ENCODE assay signal across 25 mouse cellular contexts in genomic region chr5:151185286-151185856, GRCm38 (mm10). TPM values are rescaled to one million over a fixed set of nuclear protein-coding genes. Genes with fewer than 3 reads are reported as not detected.
DNase-seq lines count a peak whose midpoint lies in the region; ATAC-seq and TF ChIP-seq lines count a peak whose summit lies in the region.
"Had no signal": no experiment of that assay in that cellular context is flagged by ENCODE, and none has a peak within 500 bp of the region (broad histone marks: within the 10 kb centered on the region; RNA-seq: fewer than 3 reads in every experiment).

No protein-coding gene starts in this region.

- ATAC-seq in lung, embryonic 15.5 days (ENCODE audit: borderline replicate concordance, extremely low read depth, low FRiP score, low TSS enrichment), result no peak
- ATAC-seq: CD4-positive, CD25-positive, alpha-beta regulatory T cell, adult 4 months; forebrain, embryonic 16.5 days; hindbrain, embryonic 16.5 days; inflammation-experienced regulatory T-cells, adult 6 months had no signal

- H3K4me2 ChIP-seq in lung, embryonic 15.5 days, result no peak overlapping the region
- H3K4me2 ChIP-seq: heart, embryonic 11.5 days; hindbrain, embryonic 12.5 days had no signal

- WGBS in heart, adult 2 months, result 39% methylated on average over 8 of the region's 8 CpGs
- WGBS in lung, embryonic 15.5 days, result 52% methylated on average over 8 of the region's 8 CpGs
- WGBS in lung, adult 2 months, result 49% methylated on average over 8 of the region's 8 CpGs

- H3K27me3 ChIP-seq in heart, adult 2 months (ENCODE audit: control insufficient read depth, insufficient read depth, low read length), result no peaks in the 10 kb centered on the region
- H3K27me3 ChIP-seq in lung, embryonic 15.5 days, result no peaks in the 10 kb centered on the region

- no peak for TF ChIP-seq EP300 in heart, adult 2 months (IDR thresholded peaks at IDR 0.05; ENCODE audit: insufficient read depth, low read depth, low read length)

- H3K36me3 ChIP-seq in heart, adult 2 months (ENCODE audit: control insufficient read depth, insufficient read depth, low read length), result peaks cover 36% of the 10 kb centered on the region
- no peaks in the 10 kb centered on the region for H3K36me3 ChIP-seq in lung, embryonic 15.5 days
- H3K36me3 ChIP-seq: embryonic facial prominence, embryonic 10.5 days; G1E; hindbrain, embryonic 12.5 days had no signal

- no peak for TF ChIP-seq POLR2A in heart, adult 2 months (IDR thresholded peaks at IDR 0.05; ENCODE audit: insufficient read depth, low read depth, low read length)
- TF ChIP-seq POLR2A in lung, adult 2 months (IDR thresholded peaks at IDR 0.05; ENCODE audit: borderline replicate concordance, extremely low read depth, low read depth, low read length), result no peak
- TF ChIP-seq POLR2A in embryonic fibroblast, embryonic 13.5 days (IDR thresholded peaks at IDR 0.05; ENCODE audit: low read depth, low read length), result no peak

- peaks cover 4% of the 10 kb centered on the region; the same call in 1 of the 2 replicates for H3K79me2 ChIP-seq in heart, adult 2 months (replicated peaks; ENCODE audit: control insufficient read depth, insufficient read depth, low read length)

- no peak for DNase-seq in heart, adult 2 months
- no peak for DNase-seq in heart, postnatal 25 days (ENCODE audit: low spot score)
- no peak for DNase-seq in lung, adult 2 months
- peak; percentile 64 for DNase-seq in 3T3-L1 (ENCODE audit: low read depth, low spot score)
- DNase-seq in urinary bladder, postnatal 25 days (ENCODE audit: low spot score), result no peak
- DNase-seq: adrenal gland, postnatal 10 days; B cell, adult 2 months; cerebellum, adult 11-12 months; cerebellum, adult 9-10 months; cerebellum, postnatal 36 days; gastrocnemius, postnatal 25 days; heart, postnatal 4 days; kidney, adult 18-20 months had no signal

- no peak for TF ChIP-seq CTCF in heart, adult 2 months (IDR thresholded peaks at IDR 0.05)
- TF ChIP-seq CTCF in lung, adult 2 months (IDR thresholded peaks at IDR 0.05; ENCODE audit: insufficient read depth, low read length), result no peak
- no peak for TF ChIP-seq CTCF in embryonic fibroblast, embryonic 13.5 days (IDR thresholded peaks at IDR 0.05; ENCODE audit: borderline replicate concordance, insufficient read depth, low read length)

- no peak overlapping the region for H3K4me3 ChIP-seq in heart, adult 2 months
- H3K4me3 ChIP-seq in lung, embryonic 15.5 days, result no peak overlapping the region
- H3K4me3 ChIP-seq in lung, adult 2 months (replicated peaks; ENCODE audit: extremely low read depth, low read depth, low read length), result no peak overlapping the region
- no peak overlapping the region for H3K4me3 ChIP-seq in embryonic fibroblast, embryonic 13.5 days (ENCODE audit: insufficient read depth, low read length)
- H3K4me3 ChIP-seq: embryonic facial prominence, embryonic 10.5 days; erythroblast, embryonic 14.5 days; hindbrain, embryonic 12.5 days had no signal

- peak overlapping the region; percentile 40 for H3K27ac ChIP-seq in heart, adult 2 months
- H3K27ac ChIP-seq in lung, embryonic 15.5 days, result peak overlapping the region; percentile 20; the same call in 1 of the 2 replicates
- H3K27ac ChIP-seq in embryonic fibroblast, embryonic 13.5 days (ENCODE audit: insufficient read depth, low read length), result peak overlapping the region; percentile 53; the same call in 1 of the 2 replicates
- H3K27ac ChIP-seq: embryonic facial prominence, embryonic 10.5 days; hindbrain, embryonic 12.5 days had no signal

- H3K9me3 ChIP-seq in lung, embryonic 15.5 days, result no peaks in the 10 kb centered on the region
- H3K9me3 ChIP-seq: embryonic facial prominence, embryonic 10.5 days; hindbrain, embryonic 12.5 days had no signal

- no peak overlapping the region for H3K9ac ChIP-seq in heart, adult 2 months (ENCODE audit: low read depth, low read length)
- no peak overlapping the region for H3K9ac ChIP-seq in lung, embryonic 15.5 days
- H3K9ac ChIP-seq: hindbrain, embryonic 12.5 days had no signal

- H3K4me1 ChIP-seq in heart, adult 2 months (ENCODE audit: control insufficient read depth, insufficient read depth, low read length), result peaks cover 23% of the 10 kb centered on the region
- H3K4me1 ChIP-seq in lung, embryonic 15.5 days, result peaks cover 16% of the 10 kb centered on the region
- H3K4me1 ChIP-seq in lung, adult 2 months (ENCODE audit: control insufficient read depth, insufficient read depth, low read length), result peaks cover 11% of the 10 kb centered on the region
- H3K4me1 ChIP-seq in embryonic fibroblast, embryonic 13.5 days (ENCODE audit: control insufficient read depth, insufficient read depth, low read length), result peaks cover 24% of the 10 kb centered on the region

- intact Hi-C loops in heart, adult 2 months (cut with DNase I), result loop anchor here (5.0 kb wide), 1 partner anchor 118 kb away; no protein-coding TSS in a partner anchor
- intact Hi-C loops in heart, postnatal 25 days (cut with DNase I), result loop anchor here (5.0 kb wide), 1 partner anchor 138 kb away; no protein-coding TSS in a partner anchor

RNA-seq across cellular contexts. Expression of gene Stard13, which starts 48.3 kb away (rescaled TPM):
- total RNA-seq in heart, adult 2 months (2021), result 10 to 100 TPM; 22.1 to 24.4 TPM
- 9.9 and 16.4 TPM in 2 replicates for polyA plus RNA-seq in heart, adult 2 months (2012; rRNA removed)
- 10 to 100 TPM; 18.4 to 22.4 TPM for total RNA-seq in heart, postnatal 25 days (2021)
- 16.4 and 18.0 TPM in 2 replicates for polyA plus RNA-seq in lung, embryonic 15.5 days (2015; fragmentation: Nextera tagmentation; extraction: Ambion mirVana)
- 45.6 and 57.3 TPM in 2 replicates for polyA plus RNA-seq in lung, adult 2 months (2012; rRNA removed)
- polyA plus RNA-seq in embryonic fibroblast, embryonic 13.5 days (2011; ENCODE audit: insufficient read length, low read depth, missing spikeins), result 19.1 and 26.6 TPM in 2 replicates
- total RNA-seq: granulocyte monocyte progenitor cell, adult 5-6 weeks had no signal
- polyA plus RNA-seq: CD4-positive, CD25-positive, alpha-beta regulatory T cell, adult 4 months; G1E had no signal
